Mouse (Mus musculus): ENCODE measurements around the gene Gm45713. TPM values are rescaled to one million over a fixed set of nuclear protein-coding genes. Genes with fewer than 3 reads are reported as not detected.

Gm45713 gene
- total RNA-seq, 1 experiment: 0.36 TPM

DNA sequence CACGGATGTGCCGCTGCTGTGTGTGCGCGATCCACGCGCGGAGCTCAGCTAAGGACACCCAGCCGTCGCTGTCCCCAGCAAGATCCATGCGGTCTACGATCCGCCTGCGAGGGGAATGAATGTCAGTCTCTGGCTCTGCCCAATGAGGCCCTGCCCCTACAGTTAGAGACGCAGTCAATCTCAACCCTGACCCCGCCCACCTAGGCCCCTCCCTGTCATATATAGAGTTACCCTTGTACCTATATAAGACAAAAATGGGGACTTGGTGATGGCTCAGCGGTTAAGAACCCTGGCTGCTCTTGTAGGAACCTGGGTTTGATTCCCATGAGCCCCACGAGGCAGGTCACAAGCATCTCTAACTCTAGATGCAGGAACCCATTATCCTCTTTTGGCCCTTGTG lies 47.4 kb downstream of the Gm45713 start:
- no peaks in the 10 kb centered on the region; the same call in 1 of the 2 replicates for H3K36me3 ChIP-seq (ENCODE audit: control insufficient read depth, insufficient read depth, low read length, poor library complexity, severe bottlenecking)

GRCm38 (mm10) chr7:45086084-45086483 lies 49.9 kb downstream of the Gm45713 start:
- in situ Hi-C loops (cut with MboI; ENCODE audit: low sequenced_read_pairs in 2 of 2, unreplicated experiment in 2 of 2): no loop called here
- H3K36me3 ChIP-seq (ENCODE audit: control insufficient read depth, insufficient read depth, low read length, poor library complexity, severe bottlenecking): peaks cover 3% of the 10 kb centered on the region; the same call in 1 of the 2 replicates
- no peak overlapping the region for H3K9ac ChIP-seq (ENCODE audit: insufficient read depth, low read depth, low read length, poor library complexity, severe bottlenecking)
- TF ChIP-seq CHD2 (IDR thresholded peaks at IDR 0.05; ENCODE audit: low read depth, low read length) (no peak), ZC3H11A (IDR thresholded peaks at IDR 0.05; ENCODE audit: borderline replicate concordance, low read depth, low read length) (no peak), HCFC1 (IDR thresholded peaks at IDR 0.05; ENCODE audit: borderline replicate concordance, insufficient read depth, low read length) (no peak), MAFK (IDR thresholded peaks at IDR 0.05; ENCODE audit: insufficient read depth, low read depth, low read length) (no peak), ZNF384 (IDR thresholded peaks at IDR 0.05; ENCODE audit: low read depth, low read length) (no peak)
- no peak overlapping the region for H3K27ac ChIP-seq (ENCODE audit: insufficient read depth, low read depth, low read length, poor library complexity, severe bottlenecking)
- no peaks in the 10 kb centered on the region for H3K9me3 ChIP-seq (ENCODE audit: control insufficient read depth, insufficient read depth, low read depth, low read length)
- peaks cover 0 to 21% of the 10 kb centered on the region in 2 experiments; a peak in 2 of 4 replicates for H3K4me1 ChIP-seq (ENCODE audit: control insufficient read depth in 2 of 2, insufficient read depth in 2 of 2, low read length in 2 of 2, poor library complexity in 1 of 2)
- no peak overlapping the region for H3K4me3 ChIP-seq (ENCODE audit: insufficient read depth in 1 of 2, low read depth in 1 of 2, low read length in 2 of 2, poor library complexity in 1 of 2, severe bottlenecking in 1 of 2)
- no peak for DNase-seq (ENCODE audit: low read depth, low spot score)

More for the DNA sequence above, 47.4 kb downstream of the Gm45713 start:
- H3K4me1 ChIP-seq (ENCODE audit: control insufficient read depth in 2 of 2, insufficient read depth in 2 of 2, low read length in 2 of 2, poor library complexity in 1 of 2): peaks cover 4 to 23% of the 10 kb centered on the region in 2 experiments; a peak in 2 of 4 replicates
- no peak overlapping the region for H3K27ac ChIP-seq (ENCODE audit: insufficient read depth, low read depth, low read length, poor library complexity, severe bottlenecking)
- no peak overlapping the region for H3K9ac ChIP-seq (ENCODE audit: insufficient read depth, low read depth, low read length, poor library complexity, severe bottlenecking)
- H3K4me3 ChIP-seq (ENCODE audit: insufficient read depth in 1 of 2, low read depth in 1 of 2, low read length in 2 of 2, poor library complexity in 1 of 2, severe bottlenecking in 1 of 2): peak overlapping the region; percentile 23 to 44; a peak in 2 of 4 replicates
- H3K9me3 ChIP-seq (ENCODE audit: control insufficient read depth, insufficient read depth, low read depth, low read length): no peaks in the 10 kb centered on the region
- in situ Hi-C loops (cut with MboI; ENCODE audit: low sequenced_read_pairs in 2 of 2, unreplicated experiment in 2 of 2): no loop called here
- no peak for TF ChIP-seq ZNF384 (IDR thresholded peaks at IDR 0.05; ENCODE audit: low read depth, low read length)
- DNase-seq (ENCODE audit: low read depth, low spot score): no peak

DNA sequence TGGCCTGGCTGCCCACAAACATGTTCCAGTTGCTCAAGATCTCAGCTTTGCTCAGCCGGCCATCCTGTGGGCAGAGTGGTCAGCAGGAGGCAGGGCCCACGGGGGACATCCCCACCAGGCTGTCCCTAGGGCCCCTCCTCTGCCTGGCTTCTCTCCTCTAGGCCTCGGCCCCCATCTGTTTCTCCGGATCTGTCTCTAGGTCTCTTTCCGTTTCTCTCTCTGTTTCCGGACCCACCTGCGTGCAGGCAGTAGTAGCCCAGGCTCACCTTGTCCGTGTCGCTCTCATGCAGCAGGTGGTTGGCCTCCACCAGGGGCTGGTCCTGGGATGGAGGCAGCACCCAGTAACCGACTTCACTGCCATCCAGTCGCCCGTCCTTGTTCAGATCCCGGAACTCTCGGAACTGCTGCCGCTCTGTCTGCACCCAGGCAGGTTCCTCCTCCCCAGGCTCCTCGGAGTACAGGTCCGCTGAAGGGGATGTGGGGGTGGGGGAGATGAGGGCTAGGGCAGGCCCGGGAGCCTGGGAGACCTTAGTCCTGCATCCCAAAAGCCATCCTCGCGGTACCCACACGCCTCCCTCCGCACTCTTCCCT lies 52.6 kb downstream of the Gm45713 start:
- Histone ChIP-seq H3K4me1 (ENCODE audit: control insufficient read depth in 2 of 2, insufficient read depth in 2 of 2, low read length in 2 of 2, poor library complexity in 1 of 2) (peaks cover 0 to 17% of the 10 kb centered on the region in 2 experiments; a peak in 2 of 4 replicates), H3K27ac (ENCODE audit: insufficient read depth, low read depth, low read length, poor library complexity, severe bottlenecking) (no peak overlapping the region), H3K36me3 (ENCODE audit: control insufficient read depth, insufficient read depth, low read length, poor library complexity, severe bottlenecking) (peaks cover 3% of the 10 kb centered on the region; the same call in 1 of the 2 replicates), H3K9me3 (ENCODE audit: control insufficient read depth, insufficient read depth, low read depth, low read length) (no peaks in the 10 kb centered on the region), H3K4me3 (ENCODE audit: insufficient read depth in 1 of 2, low read depth in 1 of 2, low read length in 2 of 2, poor library complexity in 1 of 2, severe bottlenecking in 1 of 2) (peak overlapping the region in 1 of 2 experiments; percentile 46; a peak in 2 of 4 replicates), H3K9ac (ENCODE audit: insufficient read depth, low read depth, low read length, poor library complexity, severe bottlenecking) (peak overlapping the region; percentile 21; the same call in 1 of the 2 replicates)
- in situ Hi-C loops (cut with MboI; ENCODE audit: low sequenced_read_pairs in 2 of 2, unreplicated experiment in 2 of 2): no loop called here
- DNase-seq (ENCODE audit: low read depth, low spot score): no peak
- TF ChIP-seq ZNF384 (IDR thresholded peaks at IDR 0.05; ENCODE audit: low read depth, low read length): no peak
- no peak for TF ChIP-seq MAFK (IDR thresholded peaks at IDR 0.05; ENCODE audit: insufficient read depth, low read depth, low read length)
- TF ChIP-seq HCFC1 (IDR thresholded peaks at IDR 0.05; ENCODE audit: borderline replicate concordance, insufficient read depth, low read length): no peak
- no peak for TF ChIP-seq ZC3H11A (IDR thresholded peaks at IDR 0.05; ENCODE audit: borderline replicate concordance, low read depth, low read length)
- TF ChIP-seq CHD2 (IDR thresholded peaks at IDR 0.05; ENCODE audit: low read depth, low read length): no peak

DNA sequence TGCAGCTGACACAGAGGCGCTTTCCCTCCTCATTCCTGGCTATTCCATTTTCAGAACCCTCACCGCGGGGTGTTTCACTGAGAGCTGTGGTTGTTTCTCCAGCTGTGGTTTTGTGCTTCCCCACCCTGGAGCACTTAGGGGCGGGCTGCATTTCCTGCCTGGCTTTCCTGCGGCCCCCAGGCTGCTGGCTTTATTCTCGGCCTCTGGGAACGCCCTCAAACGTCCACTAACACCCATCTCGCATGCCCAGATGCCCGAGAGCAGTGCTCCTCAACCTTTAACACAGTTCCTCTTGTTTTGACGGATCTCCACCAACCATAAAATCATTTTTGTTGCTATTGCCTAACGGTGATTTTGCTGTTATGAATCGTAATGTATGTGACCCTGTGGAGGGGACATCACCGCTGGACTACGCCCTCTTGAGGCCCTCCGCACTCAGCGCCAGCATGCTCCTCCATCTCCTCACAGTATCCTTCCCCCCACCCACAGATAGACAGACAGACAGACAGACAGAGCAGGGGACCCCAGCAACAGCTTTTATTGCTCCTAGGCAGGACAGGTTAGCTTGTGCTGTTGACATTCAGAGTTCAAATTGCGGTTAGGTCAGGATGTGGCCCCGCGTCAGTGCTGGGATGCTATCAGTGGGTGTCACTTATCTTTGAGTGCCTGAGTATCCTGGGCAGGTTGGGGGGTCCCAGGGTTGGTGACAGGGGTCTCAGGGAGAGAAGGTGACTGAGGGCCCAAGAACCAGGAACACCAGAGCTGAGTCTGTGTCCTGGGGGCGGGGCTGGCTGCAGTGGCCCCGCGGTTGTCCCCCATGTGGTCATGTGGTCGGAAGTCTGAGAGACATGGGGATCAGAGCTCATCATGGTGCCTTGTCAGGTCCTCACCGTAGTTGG lies 53.4 kb downstream of the Gm45713 start:
- no peaks in the 10 kb centered on the region for H3K9me3 ChIP-seq (ENCODE audit: control insufficient read depth, insufficient read depth, low read depth, low read length)
- TF ChIP-seq ZNF384 (IDR thresholded peaks at IDR 0.05; ENCODE audit: low read depth, low read length) (no peak), CHD2 (IDR thresholded peaks at IDR 0.05; ENCODE audit: low read depth, low read length) (no peak), MAFK (IDR thresholded peaks at IDR 0.05; ENCODE audit: insufficient read depth, low read depth, low read length) (no peak), HCFC1 (IDR thresholded peaks at IDR 0.05; ENCODE audit: borderline replicate concordance, insufficient read depth, low read length) (no peak), ZC3H11A (IDR thresholded peaks at IDR 0.05; ENCODE audit: borderline replicate concordance, low read depth, low read length) (no peak)
- in situ Hi-C loops (cut with MboI; ENCODE audit: low sequenced_read_pairs in 2 of 2, unreplicated experiment in 2 of 2): no loop called here
- H3K4me3 ChIP-seq (ENCODE audit: insufficient read depth in 1 of 2, low read depth in 1 of 2, low read length in 2 of 2, poor library complexity in 1 of 2, severe bottlenecking in 1 of 2): peak overlapping the region in 1 of 2 experiments; percentile 46; a peak in 2 of 4 replicates
- H3K4me1 ChIP-seq (ENCODE audit: control insufficient read depth in 2 of 2, insufficient read depth in 2 of 2, low read length in 2 of 2, poor library complexity in 1 of 2): peaks cover 0 to 16% of the 10 kb centered on the region in 2 experiments; a peak in 2 of 4 replicates
- DNase-seq (ENCODE audit: low read depth, low spot score): no peak
- H3K27ac ChIP-seq (ENCODE audit: insufficient read depth, low read depth, low read length, poor library complexity, severe bottlenecking): peak overlapping the region; percentile 33; the same call in 1 of the 2 replicates
- 0 out of 2 replicates have a peak overlapping the region, but pooled peaks have one; percentile 21 for H3K9ac ChIP-seq (ENCODE audit: insufficient read depth, low read depth, low read length, poor library complexity, severe bottlenecking)
- H3K36me3 ChIP-seq (ENCODE audit: control insufficient read depth, insufficient read depth, low read length, poor library complexity, severe bottlenecking): peaks cover 5% of the 10 kb centered on the region; the same call in 1 of the 2 replicates

Measured in ES-E14 (cell line).